Mouse (Mus musculus): ENCODE results near the gene Pml.

DNA sequence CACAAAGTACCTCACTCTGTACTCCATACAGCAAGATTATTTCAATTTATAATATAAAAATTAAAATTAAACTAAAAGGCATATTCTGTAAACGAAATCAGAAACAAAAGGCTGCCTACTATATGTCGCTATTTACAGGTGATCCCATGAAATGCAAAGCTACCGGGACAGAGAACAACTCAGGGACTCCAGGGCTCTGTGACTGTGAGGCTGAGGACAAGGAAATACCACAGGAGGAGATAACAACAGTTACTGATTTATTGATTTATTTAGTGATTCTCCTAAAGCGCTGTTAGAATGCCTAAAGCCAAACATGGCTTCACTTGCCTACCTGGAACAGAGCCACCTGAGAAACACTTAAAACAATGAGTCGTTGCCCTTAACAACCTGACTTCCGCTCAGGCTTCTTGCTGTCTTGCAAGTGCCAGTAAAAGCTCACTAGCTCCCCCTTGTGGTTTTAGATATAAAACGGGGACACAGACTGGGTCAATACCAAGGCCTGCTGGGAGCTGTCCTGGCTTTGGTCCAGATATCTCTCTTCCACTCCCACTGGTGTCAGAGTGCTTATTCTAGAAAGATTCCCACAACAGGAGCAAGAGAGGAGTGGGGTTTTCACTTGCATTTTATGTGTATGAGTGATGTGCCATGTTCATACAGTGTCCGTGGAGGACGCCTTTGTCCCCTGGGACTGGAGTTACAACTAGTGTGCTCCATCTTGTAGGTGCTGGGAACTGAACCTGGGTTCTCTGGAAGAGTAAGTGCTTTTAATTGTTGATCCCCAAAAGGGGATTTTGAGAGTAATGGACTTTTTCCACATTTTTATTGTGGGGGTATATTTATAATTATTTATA, 30.9 kb upstream of the Pml start:
- peak; percentile 37 for TF ChIP-seq CTCF (IDR thresholded peaks at IDR 0.05; ENCODE audit: control insufficient read depth, insufficient read depth, insufficient read length)
- TF ChIP-seq MAX (IDR thresholded peaks at IDR 0.05): no peak
- no peak for TF ChIP-seq USF1 (IDR thresholded peaks at IDR 0.05; ENCODE audit: low read depth)
- no peak for TF ChIP-seq MYOG (IDR thresholded peaks at IDR 0.05; ENCODE audit: control insufficient read depth, extremely low read depth, insufficient read length)
- TF ChIP-seq FOSL1 (IDR thresholded peaks at IDR 0.05; ENCODE audit: insufficient read depth, low read length, poor library complexity, severe bottlenecking): no peak
- no peak for TF ChIP-seq CEBPB (IDR thresholded peaks at IDR 0.05; ENCODE audit: low read depth)
